Mouse (Mus musculus) gastrocnemius, postnatal 10 days (tissue): ENCODE data around the gene Ager. TPM values are rescaled to one million over a fixed set of nuclear protein-coding genes. Genes with fewer than 3 reads are reported as not detected.

Experiments used
- DNase-seq: peaks from one replicate; pipeline ENCODE4 v3.0.0; 2021; ENCODE audit warnings: mixed read lengths
- total RNA-seq, 2 experiments: library from RNA; stranded (reverse); gene quantifications; 2 replicates each; pipeline ENCODE4 v1.2.3; 2021

Ager gene
- total RNA-seq, 2 experiments from 2014 or later: 1.1 to 1.4 TPM

- DNase-seq: no peak
These were observed 11.5 kb upstream of the Ager start for GRCm38 (mm10) chr17:34585877-34586771.

GRCm38 (mm10) chr17:34586796-34587422 lies 10.8 kb upstream of the Ager start:
- peak; percentile 90 for DNase-seq

- DNase-seq: peak; percentile 98
These were observed 10.2 kb upstream of the Ager start for GRCm38 (mm10) chr17:34587423-34587811.

- DNase-seq: no peak
These were observed 9.8 kb upstream of the Ager start for GRCm38 (mm10) chr17:34587814-34588213.

GRCm38 (mm10) chr17:34588767-34589166 lies 8.9 kb upstream of the Ager start:
- DNase-seq: no peak

- no peak for DNase-seq
These were observed 8.5 kb upstream of the Ager start for GRCm38 (mm10) chr17:34589206-34589605.

- DNase-seq: peak; percentile 65
These were observed 8.0 kb upstream of the Ager start, which contains the start of gene Gpsm3 for GRCm38 (mm10) chr17:34589681-34590101. Gene Gpsm3 (plus strand): TSS chr17:34589806.

GRCm38 (mm10) chr17:34590154-34590987 lies 7.3 kb upstream of the Ager start:
- no peak for DNase-seq

GRCm38 (mm10) chr17:34591029-34591993 lies 6.4 kb upstream of the Ager start, which contains the start of gene Pbx2:
Gene Pbx2 (plus strand): TSS chr17:34591266.
- DNase-seq: no peak

GRCm38 (mm10) chr17:34591994-34592375 lies 5.7 kb upstream of the Ager start:
- peak; percentile 94 for DNase-seq

GRCm38 (mm10) chr17:34592581-34593549 lies 4.8 kb upstream of the Ager start:
- DNase-seq: peak; percentile 39

- DNase-seq: peak; percentile 42
These were observed 3.7 kb upstream of the Ager start for GRCm38 (mm10) chr17:34593752-34594525.

GRCm38 (mm10) chr17:34596098-34596497 lies 1.6 kb upstream of the Ager start:
- DNase-seq: no peak

GRCm38 (mm10) chr17:34599891-34600290 lies 2.2 kb downstream of the Ager start:
- DNase-seq: no peak

- DNase-seq: no peak
These were observed 4.1 kb downstream of the Ager start for GRCm38 (mm10) chr17:34601796-34602195.

GRCm38 (mm10) chr17:34603375-34604060 lies 5.9 kb downstream of the Ager start, which contains the start of gene Rnf5:
Gene Rnf5 (minus strand): TSS chr17:34603690.
- DNase-seq: peak; percentile 97

GRCm38 (mm10) chr17:34604061-34604508 lies 6.4 kb downstream of the Ager start, which contains the start of gene Agpat1:
Gene Agpat1 (plus strand): TSS chr17:34604262.
- peak; percentile 97 for DNase-seq
